In genomic region chr5:135649309-135649633, GRCm38 (mm10) we compare ENCODE assay signal across 22 mouse cellular contexts. TPM values are rescaled to one million over a fixed set of nuclear protein-coding genes. Genes with fewer than 3 reads are reported as not detected.
A peak's percentile ranks its signal among the peaks of the same experiment; 100 is the strongest.
DNase-seq lines count a peak whose midpoint lies in the region; ATAC-seq and TF ChIP-seq lines count a peak whose summit lies in the region.
"Had no signal": no experiment of that assay in that cellular context is flagged by ENCODE, and none has a peak within 500 bp of the region (broad histone marks: within the 10 kb centered on the region; RNA-seq: fewer than 3 reads in every experiment).

No protein-coding gene starts in this region.

- H3K9ac ChIP-seq in ES-Bruce4 (ENCODE audit: low read depth, poor library complexity, severe bottlenecking) (no peak overlapping the region), MEL (ENCODE audit: control insufficient read depth, low read depth, low read length, poor library complexity, severe bottlenecking) (peak overlapping the region; percentile 35; the same call in 1 of the 2 replicates)
- no peak overlapping the region for H3K9ac ChIP-seq in midbrain, embryonic 15.5 days
- H3K9ac ChIP-seq: embryonic facial prominence, embryonic 12.5 days; forebrain, embryonic 12.5 days had no signal

- TF ChIP-seq POLR2A in ES-Bruce4 (IDR thresholded peaks at IDR 0.05; ENCODE audit: insufficient read depth, low read length) (no peak), MEL (IDR thresholded peaks at IDR 0.05; ENCODE audit: control insufficient read depth in 1 of 2, insufficient read depth in 1 of 2, low read depth in 1 of 2, low read length in 2 of 2, poor library complexity in 1 of 2) (no peak)

- H3K4me1 ChIP-seq in ES-Bruce4 (ENCODE audit: control insufficient read depth, insufficient read depth, low read length) (peaks cover 8% of the 10 kb centered on the region), MEL (ENCODE audit: control insufficient read depth in 1 of 2, insufficient read depth in 2 of 2, low read length in 2 of 2) (peaks cover 6 to 14% of the 10 kb centered on the region in 2 experiments)
- no peaks in the 10 kb centered on the region for H3K4me1 ChIP-seq in midbrain, embryonic 15.5 days
- H3K4me1 ChIP-seq: embryonic facial prominence, embryonic 12.5 days; forebrain, embryonic 10.5 days; forebrain, embryonic 12.5 days had no signal

- peak; percentile 54 for DNase-seq in lung, postnatal 25 days (ENCODE audit: low spot score)
- DNase-seq in lung, postnatal 10 days, result no peak
- no peak for DNase-seq in MEL (ENCODE audit: low read depth, low spot score)
- no peak for DNase-seq in adrenal gland, postnatal 14 days
- DNase-seq: adrenal gland, adult 2 months; adrenal gland, postnatal 10 days; adrenal gland, postnatal 36 days; cerebellum, adult 11-12 months; cerebellum, adult 2 months; cerebellum, adult 9-10 months; cerebellum, postnatal 10 days; cerebellum, postnatal 25 days had no signal

- H3K27ac ChIP-seq in ES-Bruce4 (ENCODE audit: insufficient read depth, low read length) (0 out of 2 replicates have a peak overlapping the region, but pooled peaks have one; percentile 55), MEL (ENCODE audit: control insufficient read depth, low read depth, low read length) (peak overlapping the region; percentile 87)
- no peak overlapping the region for H3K27ac ChIP-seq in midbrain, embryonic 15.5 days
- H3K27ac ChIP-seq: embryonic facial prominence, embryonic 10.5 days; embryonic facial prominence, embryonic 12.5 days; forebrain, embryonic 10.5 days; forebrain, embryonic 12.5 days had no signal

- no peak overlapping the region for H3K4me3 ChIP-seq in ES-Bruce4 (ENCODE audit: low read depth, low read length)
- H3K4me3 ChIP-seq in MEL (ENCODE audit: control insufficient read depth in 1 of 2, insufficient read depth in 1 of 2, low read depth in 2 of 2, low read length in 2 of 2), result no peak overlapping the region
- no peak overlapping the region for H3K4me3 ChIP-seq in midbrain, embryonic 15.5 days
- H3K4me3 ChIP-seq: embryonic facial prominence, embryonic 10.5 days; embryonic facial prominence, embryonic 12.5 days; erythroblast, embryonic 14.5 days; forebrain, embryonic 10.5 days; forebrain, embryonic 12.5 days had no signal

- H3K79me2 ChIP-seq in MEL (ENCODE audit: control insufficient read depth, insufficient read depth, low read length, poor library complexity), result no peaks in the 10 kb centered on the region

- TF ChIP-seq RAD21 in MEL (IDR thresholded peaks at IDR 0.05; ENCODE audit: low read depth, low read length), result no peak

- 94% methylated on average over 1 of the region's 1 CpGs for WGBS in midbrain, embryonic 15.5 days

- H3K9me3 ChIP-seq in ES-Bruce4 (replicated peaks; ENCODE audit: control insufficient read depth, insufficient read depth, low read length, poor library complexity, severe bottlenecking) (no peaks in the 10 kb centered on the region), MEL (replicated peaks; ENCODE audit: insufficient read depth, low read length) (no peaks in the 10 kb centered on the region)
- H3K9me3 ChIP-seq in midbrain, embryonic 15.5 days, result no peaks in the 10 kb centered on the region
- H3K9me3 ChIP-seq: embryonic facial prominence, embryonic 10.5 days; embryonic facial prominence, embryonic 12.5 days; forebrain, embryonic 10.5 days; forebrain, embryonic 12.5 days; G1E had no signal

- TF ChIP-seq CTCF in ES-Bruce4 (IDR thresholded peaks at IDR 0.05; ENCODE audit: low read depth, low read length) (no peak), MEL (IDR thresholded peaks at IDR 0.05 in 2 of 3, conservative IDR thresholded peaks at IDR 0.05 in 1 of 3; ENCODE audit: control insufficient read depth in 1 of 3, insufficient read depth in 1 of 3, low read depth in 2 of 3, low read length in 3 of 3, poor library complexity in 1 of 3, severe bottlenecking in 1 of 3) (no peak)

- no peaks in the 10 kb centered on the region for H3K36me3 ChIP-seq in ES-Bruce4 (ENCODE audit: control insufficient read depth, insufficient read depth, low read length, poor library complexity, severe bottlenecking)
- H3K36me3 ChIP-seq in MEL (ENCODE audit: control insufficient read depth in 1 of 2, insufficient read depth in 2 of 2, low read length in 2 of 2), result peaks cover 0 to 15% of the 10 kb centered on the region in 2 experiments; a peak in 2 of 4 replicates
- H3K36me3 ChIP-seq in midbrain, embryonic 15.5 days (replicated peaks), result no peaks in the 10 kb centered on the region
- H3K36me3 ChIP-seq: embryonic facial prominence, embryonic 10.5 days; embryonic facial prominence, embryonic 12.5 days; forebrain, embryonic 10.5 days; forebrain, embryonic 12.5 days; G1E had no signal

- no peak for ATAC-seq in midbrain, embryonic 15.5 days (replicated peaks)
- ATAC-seq: forebrain, embryonic 14.5 days; forebrain, embryonic 16.5 days had no signal

- TF ChIP-seq EP300 in ES-Bruce4 (IDR thresholded peaks at IDR 0.05; ENCODE audit: insufficient read depth, low read depth, low read length) (no peak), MEL (IDR thresholded peaks at IDR 0.05; ENCODE audit: low read depth in 1 of 2, low read length in 2 of 2) (no peak)

- H3K27me3 ChIP-seq in ES-Bruce4 (ENCODE audit: control insufficient read depth, insufficient read depth, low read length, poor library complexity, severe bottlenecking) (no peaks in the 10 kb centered on the region), MEL (ENCODE audit: control insufficient read depth in 1 of 2, insufficient read depth in 2 of 2, low read length in 2 of 2) (no peaks in the 10 kb centered on the region)
- no peaks in the 10 kb centered on the region for H3K27me3 ChIP-seq in midbrain, embryonic 15.5 days (replicated peaks)
- H3K27me3 ChIP-seq: embryonic facial prominence, embryonic 12.5 days; forebrain, embryonic 12.5 days had no signal

- H3K4me2 ChIP-seq in midbrain, embryonic 15.5 days, result no peak overlapping the region
- H3K4me2 ChIP-seq: embryonic facial prominence, embryonic 12.5 days; forebrain, embryonic 12.5 days had no signal

TF ChIP-seq in MEL, 35 proteins besides CTCF, POLR2A, EP300 and RAD21:
- TF ChIP-seq ELF1 (IDR thresholded peaks at IDR 0.05; ENCODE audit: low read depth, low read length), result no peak
- no peak for TF ChIP-seq NRF1 (IDR thresholded peaks at IDR 0.05; ENCODE audit: insufficient read depth, low read depth, low read length, poor library complexity, severe bottlenecking)
- no peak for TF ChIP-seq SIN3A (IDR thresholded peaks at IDR 0.05; ENCODE audit: low read length)
- no peak for TF ChIP-seq ZC3H11A (IDR thresholded peaks at IDR 0.05; ENCODE audit: low read depth, low read length)
- no peak for TF ChIP-seq MAFK (IDR thresholded peaks at IDR 0.05; ENCODE audit: borderline replicate concordance, low read depth, low read length)
- no peak for TF ChIP-seq HCFC1 (IDR thresholded peaks at IDR 0.05; ENCODE audit: low read depth, low read length)
- TF ChIP-seq GABPA (IDR thresholded peaks at IDR 0.05; ENCODE audit: low read depth, low read length), result no peak
- TF ChIP-seq KAT2A (conservative IDR thresholded peaks at IDR 0.05; ENCODE audit: low read depth, low read length), result no peak
- no peak for TF ChIP-seq ETS1 (IDR thresholded peaks at IDR 0.05; ENCODE audit: low read depth, low read length)
- no peak for TF ChIP-seq GATA1 (IDR thresholded peaks at IDR 0.05; ENCODE audit: low read depth, low read length)
- TF ChIP-seq TAL1 (IDR thresholded peaks at IDR 0.05; ENCODE audit: low read length), result no peak
- no peak for TF ChIP-seq TCF12 (IDR thresholded peaks at IDR 0.05; ENCODE audit: low read depth, low read length)

RNA-seq across cellular contexts. Expression of gene Rhbdd2, which starts 16.9 kb away (rescaled TPM):
- polyA plus RNA-seq in ES-Bruce4 (2011; ENCODE audit: insufficient read depth, insufficient read length, low read depth, missing spikeins) (30.6 and 35.7 TPM in 2 replicates), MEL (2012; ENCODE audit: insufficient read depth in 1 of 2, insufficient read length in 2 of 2, low read depth in 1 of 2, low replicate concordance in 2 of 2, missing spikeins in 1 of 2) (10 to 100 TPM in 1 of 2 experiments, not detected in 1; 29.1 TPM)
- total RNA-seq in MEL (2012; rRNA removed), result 4.2 and 4.9 TPM in 2 replicates
- 34.2 and 34.8 TPM in 2 replicates for total RNA-seq in adrenal gland, postnatal 14 days (2021)
- polyA plus RNA-seq in midbrain, embryonic 15.5 days (2015; fragmentation: Nextera tagmentation; extraction: Ambion mirVana), result 85.2 and 89.9 TPM in 2 replicates

RNA-seq across cellular contexts. Expression of gene Por, which starts 20.6 kb away (rescaled TPM):
- polyA plus RNA-seq in ES-Bruce4 (2011; ENCODE audit: insufficient read depth, insufficient read length, low read depth, missing spikeins), result 32.3 and 41.4 TPM in 2 replicates
- total RNA-seq in MEL (2012; rRNA removed), result 40.3 and 40.4 TPM in 2 replicates
- polyA plus RNA-seq in MEL (2012; ENCODE audit: insufficient read depth in 1 of 2, insufficient read length in 2 of 2, low read depth in 1 of 2, low replicate concordance in 2 of 2, missing spikeins in 1 of 2), result 10 to 100 TPM in 1 of 2 experiments, not detected in 1; 64.4 TPM
- 190 and 216 TPM in 2 replicates for total RNA-seq in adrenal gland, postnatal 14 days (2021)
- 117 and 126 TPM in 2 replicates for polyA plus RNA-seq in midbrain, embryonic 15.5 days (2015; fragmentation: Nextera tagmentation; extraction: Ambion mirVana)
